Mouse (Mus musculus): Measurements from ENCODE around the gene Wee2. TPM values are rescaled to one million over a fixed set of nuclear protein-coding genes. Genes with fewer than 3 reads are reported as not detected.

The Wee2 gene
- polyA plus RNA-seq, 1 experiment from 2014 or later = 0.10 TPM

- no peak within 1 kb of the TSS for H3K9ac ChIP-seq (replicated peaks; ENCODE audit: low read depth, low read length)
- no peaks in the 10 kb centered on the region for H3K4me1 ChIP-seq (replicated peaks; ENCODE audit: control insufficient read depth, insufficient read depth, low read length)
- H3K27me3 ChIP-seq (replicated peaks; ENCODE audit: control insufficient read depth, insufficient read depth, low read length) = no peaks in the 10 kb centered on the region
- no peak within 1 kb of the TSS for H3K27ac ChIP-seq (ENCODE audit: low read length)
- 0 out of 2 replicates have a peak, but pooled peaks cover 2% of the 10 kb centered on the region for H3K36me3 ChIP-seq (ENCODE audit: control insufficient read depth, insufficient read depth)
- no peak for ATAC-seq
- no peaks in the 10 kb centered on the region for H3K9me3 ChIP-seq (ENCODE audit: control insufficient read depth, low read length)
- H3K4me3 ChIP-seq (replicated peaks; ENCODE audit: low read length) = no peak within 1 kb of the TSS
- H3K4me2 ChIP-seq (ENCODE audit: low read length) = no peak within 1 kb of the TSS
These were observed 52.0 kb downstream of the Wee2 start, which contains the start of gene Tas2r137 for GRCm38 (mm10) chr6:40490933-40491332. Gene Tas2r137 (plus strand): TSS chr6:40491233.

- Histone ChIP-seq H3K4me1 (replicated peaks; ENCODE audit: control insufficient read depth, insufficient read depth, low read length) (no peaks in the 10 kb centered on the region), H3K4me3 (replicated peaks; ENCODE audit: low read length) (no peak within 1 kb of the TSS), H3K27ac (ENCODE audit: low read length) (no peak within 1 kb of the TSS), H3K9me3 (ENCODE audit: control insufficient read depth, low read length) (no peaks in the 10 kb centered on the region), H3K4me2 (ENCODE audit: low read length) (no peak within 1 kb of the TSS), H3K27me3 (replicated peaks; ENCODE audit: control insufficient read depth, insufficient read depth, low read length) (no peaks in the 10 kb centered on the region), H3K36me3 (ENCODE audit: control insufficient read depth, insufficient read depth) (no peaks in the 10 kb centered on the region), H3K9ac (replicated peaks; ENCODE audit: low read depth, low read length) (no peak within 1 kb of the TSS)
- ATAC-seq = no peak
- 86% methylated on average over 3 of the region's 3 CpGs for WGBS
These were observed 54.3 kb downstream of the Wee2 start, which contains the start of gene Tas2r108 for GRCm38 (mm10) chr6:40493229-40493628. Gene Tas2r108 (plus strand): TSS chr6:40493529.

Other genes starting within 250 kb of the Wee2 start
- 60.4 and 64.0 TPM in 2 replicates for gene Agk, start 113.9 kb upstream of the Wee2 start, polyA plus RNA-seq (2015; fragmentation: Nextera tagmentation; extraction: Ambion mirVana)
- 43.2 and 50.4 TPM in 2 replicates for gene E330009J07Rik, start 3.0 kb upstream of the Wee2 start, polyA plus RNA-seq (2015; fragmentation: Nextera tagmentation; extraction: Ambion mirVana)
- 129 and 134 TPM in 2 replicates for gene Ssbp1, start 32.3 kb downstream of the Wee2 start, polyA plus RNA-seq (2015; fragmentation: Nextera tagmentation; extraction: Ambion mirVana)
- gene Tas2r137, start 52.1 kb downstream of the Wee2 start, polyA plus RNA-seq (2015; fragmentation: Nextera tagmentation; extraction: Ambion mirVana) = not detected in 2 replicates
- not detected in 2 replicates for gene Tas2r108, start 54.4 kb downstream of the Wee2 start, polyA plus RNA-seq (2015; fragmentation: Nextera tagmentation; extraction: Ambion mirVana)
- gene Prss37, start 80.4 kb downstream of the Wee2 start, polyA plus RNA-seq (2015; fragmentation: Nextera tagmentation; extraction: Ambion mirVana) = not detected in 2 replicates
- 0.08 and 0.17 TPM in 2 replicates for gene Olfr461, start 116.0 kb downstream of the Wee2 start, polyA plus RNA-seq (2015; fragmentation: Nextera tagmentation; extraction: Ambion mirVana)
- not detected in 2 replicates for gene Olfr460, start 130.4 kb downstream of the Wee2 start, polyA plus RNA-seq (2015; fragmentation: Nextera tagmentation; extraction: Ambion mirVana)
- 0.41 and 0.65 TPM in 2 replicates for gene Clec5a, start 146.7 kb downstream of the Wee2 start, polyA plus RNA-seq (2015; fragmentation: Nextera tagmentation; extraction: Ambion mirVana)
- not detected in 2 replicates for gene Tas2r138, start 174.2 kb downstream of the Wee2 start, polyA plus RNA-seq (2015; fragmentation: Nextera tagmentation; extraction: Ambion mirVana)
- gene Mgam, start 189.7 kb downstream of the Wee2 start, polyA plus RNA-seq (2015; fragmentation: Nextera tagmentation; extraction: Ambion mirVana) = 0.05 TPM in 1 of 2 replicates, not detected in the other

Data from forebrain, embryonic 16.5 days (tissue).